Mouse (Mus musculus) layer of hippocampus, adult 9-11 months (tissue): ENCODE data around the gene Fam181a.
A peak's percentile ranks its signal among the peaks of the same experiment; 100 is the strongest.

Experiments used
- DNase-seq: peaks from one replicate; pipeline ENCODE4 v3.0.0; 2022

Fam181a gene

DNA sequence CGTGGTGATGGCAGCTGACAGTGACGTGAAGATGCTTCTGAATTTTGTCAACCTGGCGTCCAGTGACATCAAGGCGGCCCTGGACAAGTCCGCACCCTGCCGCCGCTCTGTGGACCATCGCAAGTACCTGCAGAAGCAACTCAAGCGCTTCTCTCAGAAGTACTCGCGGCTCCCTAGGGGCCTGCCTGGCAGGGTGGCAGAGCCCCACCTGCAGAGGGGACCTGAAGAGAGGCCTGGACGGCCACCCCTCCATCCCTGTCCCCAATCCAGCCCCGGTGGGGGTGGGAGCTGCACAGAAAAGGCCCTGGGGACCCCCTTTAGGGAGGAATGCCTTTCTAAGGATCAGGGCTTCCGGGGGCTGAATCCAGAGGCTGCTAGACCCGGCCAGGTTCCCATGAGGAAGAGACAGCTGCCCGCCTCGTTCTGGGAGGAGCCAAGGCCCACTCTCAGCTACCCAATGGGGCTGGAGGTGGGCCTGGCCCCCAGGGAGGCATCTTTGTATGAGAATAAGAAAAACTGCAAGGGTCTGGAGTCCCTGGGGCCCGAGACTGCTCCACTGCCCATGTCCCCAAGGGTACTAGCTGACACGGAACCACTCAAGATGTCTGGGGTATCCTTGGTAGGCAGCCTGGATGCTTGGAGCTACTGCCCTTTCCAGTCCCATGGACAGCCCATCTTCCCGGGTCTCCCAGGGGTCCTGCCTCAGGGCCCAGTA is 5.2 kb downstream of the Fam181a start:
- DNase-seq = no peak

DNA sequence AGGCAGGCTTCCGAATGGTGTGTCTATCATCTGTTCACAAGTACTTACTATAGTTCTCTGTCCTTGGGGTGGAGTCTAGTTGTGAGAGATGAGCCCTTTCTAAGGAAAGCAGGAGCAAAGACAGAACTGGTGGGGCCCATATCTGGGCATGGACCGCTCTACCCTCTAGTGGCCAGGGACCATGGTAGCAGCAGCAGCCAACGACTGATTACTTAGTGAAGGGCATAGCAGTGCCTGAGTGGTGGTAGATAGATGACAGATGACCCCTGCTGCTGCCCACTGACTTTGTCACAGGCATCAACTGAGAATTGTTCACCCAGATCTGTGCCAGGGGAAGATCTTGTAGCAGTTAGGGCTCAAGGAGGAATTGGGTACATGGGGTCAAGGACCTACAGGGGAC is 12.0 kb downstream of the Fam181a start:
- no peak for DNase-seq

DNA sequence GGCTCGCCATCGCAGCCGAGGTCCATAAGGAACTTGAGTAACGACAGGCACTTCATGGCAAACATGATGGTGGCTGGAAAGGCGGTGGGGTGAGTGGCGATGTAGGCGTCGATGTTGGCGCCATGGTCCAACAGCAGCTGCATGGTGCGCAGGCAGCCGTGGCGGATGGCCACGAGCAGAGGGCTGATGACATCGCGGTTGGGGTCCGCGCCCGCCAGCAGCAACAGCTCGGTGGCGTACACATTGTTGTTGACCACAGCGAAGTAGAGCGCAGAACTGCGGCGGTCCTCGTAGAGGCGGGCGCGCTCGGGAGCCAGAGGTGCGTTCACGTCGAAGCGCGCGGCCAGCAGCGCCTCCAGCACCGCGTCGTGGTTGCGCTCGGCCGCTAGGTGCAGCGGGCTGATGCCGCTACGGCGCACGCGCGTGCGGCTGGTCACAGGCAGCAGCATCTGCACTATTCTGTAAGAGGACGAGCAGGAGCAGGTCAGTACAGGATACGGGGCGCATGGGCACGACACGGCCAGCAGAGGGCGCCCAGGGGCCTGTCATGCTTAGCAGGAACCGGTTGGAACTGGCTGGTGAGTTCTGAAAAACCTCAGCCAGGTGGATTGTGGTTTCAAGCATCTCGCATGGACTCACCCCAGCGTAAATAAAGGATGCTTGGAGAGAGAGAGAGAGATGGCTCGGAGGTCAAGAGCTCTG is 14.5 kb downstream of the Fam181a start:
- peak; percentile 89 for DNase-seq

DNA sequence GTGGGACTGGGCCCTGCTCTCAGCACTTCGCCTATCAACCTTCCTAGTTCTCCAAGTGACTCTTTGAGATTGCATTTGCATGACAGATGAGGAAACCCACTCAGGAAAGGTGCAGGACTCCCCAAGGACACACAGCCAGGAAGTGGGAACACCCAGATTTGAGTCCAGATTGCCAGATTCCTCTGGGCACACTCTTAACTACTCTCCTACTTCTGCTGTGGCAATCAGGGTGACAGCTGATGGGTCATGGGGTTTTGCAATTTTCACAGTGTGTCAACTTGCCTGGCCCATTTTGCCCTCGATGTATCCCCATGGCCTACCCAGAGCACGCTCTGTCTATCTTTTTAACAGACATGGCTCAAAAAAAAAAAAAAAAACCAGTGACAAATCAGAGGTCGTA is 15.8 kb downstream of the Fam181a start:
- DNase-seq = no peak

DNA sequence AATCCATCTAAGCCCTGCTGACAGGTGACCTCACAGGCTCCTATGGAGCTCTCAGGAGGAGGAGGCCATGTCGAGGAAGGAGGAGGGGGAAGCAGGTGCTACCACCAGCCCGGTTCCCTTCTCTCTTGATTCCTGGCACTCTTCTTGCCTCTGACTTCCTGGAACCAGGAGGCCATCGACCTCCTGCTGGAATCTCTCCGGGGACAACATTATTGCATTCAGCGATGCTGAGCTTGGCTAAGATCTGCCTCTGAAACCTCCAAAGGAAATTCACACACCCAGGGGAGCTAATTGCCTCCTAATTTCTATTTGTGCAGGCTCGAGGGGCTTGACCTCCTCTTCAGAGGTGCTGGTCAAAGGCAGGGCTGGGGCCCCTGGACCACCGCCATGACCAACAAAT is 16.3 kb downstream of the Fam181a start:
- DNase-seq = no peak

DNA sequence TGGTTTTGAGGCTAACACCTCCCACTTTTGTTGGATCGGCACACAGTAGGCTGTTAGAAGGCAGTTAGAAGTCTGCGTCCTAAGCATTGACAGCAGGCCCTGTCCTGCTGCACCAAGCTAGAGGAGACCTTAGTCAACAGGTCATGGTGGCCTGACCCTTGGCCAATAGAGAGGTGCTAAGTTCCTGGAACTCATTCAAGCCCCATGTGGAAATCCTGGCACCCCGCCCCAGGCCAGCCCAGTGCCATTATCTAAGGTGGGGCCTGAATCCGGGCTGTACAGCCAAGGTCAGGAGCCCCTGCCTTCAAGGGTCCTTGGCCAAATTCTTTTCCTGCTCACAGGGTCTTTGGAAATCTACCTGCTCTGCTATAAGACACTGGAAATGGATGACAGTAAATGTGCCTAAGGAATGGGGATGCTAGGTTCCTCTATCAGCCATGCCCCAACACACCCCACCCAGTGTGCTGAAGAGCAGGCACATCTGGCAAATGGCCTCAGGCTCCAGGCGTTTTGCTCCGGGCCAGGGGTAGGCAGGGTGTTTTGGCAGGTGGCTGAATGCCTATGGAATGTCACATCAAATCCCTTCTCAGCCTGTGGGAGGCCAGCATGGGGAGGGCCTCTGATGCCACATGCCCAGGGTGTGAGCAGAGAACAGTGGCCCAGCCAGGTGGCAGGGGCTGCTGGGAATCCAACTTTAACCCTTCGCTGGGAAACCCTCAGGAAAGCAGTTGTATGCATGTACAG is 17.8 kb downstream of the Fam181a start:
- no peak for DNase-seq

DNA sequence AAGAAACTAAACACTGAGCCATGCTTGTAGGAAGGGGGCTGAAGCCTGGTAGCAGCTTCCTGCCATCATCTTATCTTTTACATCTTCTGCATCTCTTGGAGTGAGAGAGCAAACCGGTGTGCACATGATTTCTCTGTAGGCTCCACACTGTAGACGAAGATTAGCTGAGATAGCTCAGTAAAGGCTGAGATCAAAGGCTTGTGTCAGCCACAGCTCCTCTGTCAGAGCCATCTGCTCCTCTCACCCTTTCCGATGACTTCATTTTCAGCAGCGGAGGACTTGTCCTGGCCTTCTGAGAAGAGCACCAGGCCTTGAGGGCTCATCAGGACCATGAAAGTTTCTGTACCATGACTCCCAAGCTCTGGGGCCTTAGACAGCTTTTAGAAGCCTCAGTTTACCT is 20.7 kb downstream of the Fam181a start:
- no peak for DNase-seq

DNA sequence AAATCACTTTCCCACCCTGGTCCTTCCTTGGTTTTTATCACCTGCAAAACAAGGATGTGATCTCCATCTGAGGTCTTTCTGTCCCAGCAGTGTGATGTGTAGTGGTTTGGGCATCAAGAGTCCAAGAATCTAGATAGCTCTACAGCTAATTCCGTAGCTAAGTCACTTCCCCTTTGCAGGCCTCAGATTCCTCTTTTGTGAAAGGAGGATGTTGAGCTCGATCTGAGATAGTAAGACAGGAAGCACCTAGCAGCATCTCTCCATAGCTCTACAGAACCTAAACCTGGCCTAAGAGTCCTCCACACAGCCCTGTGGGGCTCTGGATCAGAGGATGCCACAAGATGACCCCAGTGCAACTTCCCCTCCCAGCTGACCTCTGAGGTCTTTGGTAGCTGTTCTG is 22.1 kb downstream of the Fam181a start:
- no peak for DNase-seq

DNA sequence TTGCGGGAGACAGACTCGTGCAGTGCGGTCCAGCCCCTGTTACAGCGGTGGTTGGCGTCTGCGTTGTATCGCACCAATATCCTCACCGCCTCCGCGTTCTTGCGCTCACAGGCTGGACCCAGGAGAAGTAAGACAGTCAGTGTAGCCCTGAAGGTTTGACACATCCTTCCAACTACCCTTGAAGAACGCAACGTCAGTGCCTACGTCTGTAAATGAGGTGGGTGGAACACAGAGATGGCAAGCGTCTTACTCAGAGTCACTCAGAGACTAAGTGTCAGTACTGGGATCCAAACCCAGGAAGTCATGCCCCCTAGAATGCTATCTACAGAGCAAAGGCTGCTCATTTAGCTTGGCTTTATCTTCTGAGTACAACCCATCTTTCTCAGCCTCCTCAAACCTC is 22.7 kb downstream of the Fam181a start:
- DNase-seq = no peak

DNA sequence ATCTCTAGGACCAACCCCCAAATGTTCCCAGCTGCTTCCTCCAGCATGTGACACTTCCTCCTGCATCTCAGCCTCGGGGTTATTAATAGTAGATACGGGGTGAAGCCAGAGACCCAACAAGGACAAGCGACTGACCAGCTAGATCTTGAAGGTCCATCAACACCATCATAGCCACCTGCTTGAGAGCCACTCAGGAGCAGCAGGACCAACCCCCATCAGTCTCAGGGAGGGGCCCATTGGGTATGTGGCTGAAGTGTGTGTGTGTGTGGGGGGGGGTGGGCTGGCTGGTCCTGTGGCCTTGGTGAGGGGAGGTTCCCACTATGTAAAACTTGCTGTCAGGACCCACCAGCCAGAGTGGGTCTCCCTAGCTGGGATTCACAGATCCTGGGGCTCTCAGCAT is 26.0 kb downstream of the Fam181a start:
- no peak for DNase-seq

DNA sequence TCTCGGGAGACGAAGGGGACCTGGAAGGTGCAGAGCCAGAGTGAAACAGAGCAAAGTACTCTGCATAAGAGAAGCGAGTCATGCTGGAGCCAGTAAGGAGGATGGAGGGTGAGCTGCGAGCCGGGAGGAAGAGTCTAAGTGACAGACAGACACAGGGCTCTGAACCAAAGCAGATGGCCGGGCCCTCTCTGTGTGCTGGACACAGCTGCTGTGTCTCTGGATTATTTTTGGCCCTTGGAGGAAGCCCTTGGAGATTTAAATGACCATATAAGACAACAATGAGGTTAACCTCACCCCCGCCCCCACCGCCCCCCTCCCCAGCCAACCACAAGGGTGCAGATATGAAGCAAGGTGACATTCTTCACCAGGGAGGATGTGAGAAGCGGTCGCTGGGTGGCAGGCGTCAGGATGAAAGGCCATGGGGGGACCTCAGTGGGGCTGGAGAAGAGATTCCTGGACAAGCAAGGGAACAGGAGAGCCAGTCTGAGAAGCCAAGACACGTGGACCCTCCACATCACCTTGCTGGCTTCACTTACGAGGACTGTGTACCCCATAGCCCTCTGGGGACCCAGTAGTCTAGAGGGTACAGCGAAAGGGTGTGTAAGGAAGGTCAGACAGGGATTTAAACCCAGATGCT is 27.5 kb downstream of the Fam181a start:
- DNase-seq = no peak

DNA sequence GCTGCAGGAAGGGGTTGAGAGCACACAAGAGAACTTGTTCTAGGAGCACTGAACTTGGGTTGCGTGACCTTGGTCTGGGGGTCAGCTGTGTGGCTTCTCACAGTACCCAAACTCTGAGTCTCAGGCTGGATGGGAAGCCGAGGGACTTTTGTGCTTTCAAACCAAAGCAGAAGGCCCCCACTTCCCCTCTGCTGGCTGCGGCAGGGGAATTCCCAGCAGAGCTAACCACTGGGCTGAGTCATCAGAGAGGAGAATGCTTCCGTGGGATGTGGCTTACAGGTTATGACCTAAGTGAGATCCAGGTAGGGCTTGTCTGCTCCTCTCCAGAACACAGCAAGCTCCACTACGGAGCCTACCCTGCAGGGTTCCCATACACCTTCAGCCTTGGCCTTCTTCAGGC is 30.4 kb downstream of the Fam181a start:
- DNase-seq = peak; percentile 54

DNA sequence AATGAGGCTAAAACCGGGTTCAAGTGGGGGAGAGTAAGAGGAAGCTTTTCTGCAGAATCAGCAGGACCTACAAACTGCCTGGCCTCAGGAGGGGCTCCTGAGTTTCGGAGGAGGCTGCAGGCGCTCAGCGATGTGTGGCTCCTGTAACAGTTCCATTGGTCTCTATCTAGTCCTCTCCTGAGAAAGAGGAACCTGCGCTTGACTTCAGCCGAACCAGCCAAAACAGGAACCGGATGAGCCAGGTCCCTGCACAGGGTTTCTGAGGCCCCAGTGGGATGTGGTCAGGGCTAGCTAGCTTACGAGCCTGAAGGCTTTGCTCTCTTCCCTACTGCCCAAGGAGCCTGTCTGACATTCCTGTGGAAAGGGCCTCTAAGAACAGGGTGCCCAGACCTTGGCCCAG is 32.7 kb downstream of the Fam181a start:
- peak; percentile 84 for DNase-seq

DNA sequence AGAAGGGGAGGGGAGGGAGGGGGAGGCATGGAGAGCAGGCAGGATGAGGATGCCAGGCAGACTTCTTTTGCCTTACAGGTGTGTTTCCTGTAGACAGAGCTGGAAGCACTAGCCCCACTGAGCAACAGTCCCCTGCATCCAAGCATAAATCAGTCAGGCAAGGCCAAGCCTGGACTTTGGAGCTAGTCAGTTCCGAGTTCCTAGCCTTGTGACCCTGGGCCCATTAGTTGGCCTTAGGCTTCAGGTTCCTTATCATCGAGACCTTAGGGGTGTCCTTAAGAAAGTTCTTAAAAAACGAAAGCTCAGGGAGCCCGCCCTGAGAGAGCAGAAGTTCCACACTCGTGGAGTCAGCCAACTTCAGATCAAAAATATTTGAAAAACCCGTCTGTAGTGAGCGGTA is 34.2 kb downstream of the Fam181a start:
- DNase-seq = no peak

DNA sequence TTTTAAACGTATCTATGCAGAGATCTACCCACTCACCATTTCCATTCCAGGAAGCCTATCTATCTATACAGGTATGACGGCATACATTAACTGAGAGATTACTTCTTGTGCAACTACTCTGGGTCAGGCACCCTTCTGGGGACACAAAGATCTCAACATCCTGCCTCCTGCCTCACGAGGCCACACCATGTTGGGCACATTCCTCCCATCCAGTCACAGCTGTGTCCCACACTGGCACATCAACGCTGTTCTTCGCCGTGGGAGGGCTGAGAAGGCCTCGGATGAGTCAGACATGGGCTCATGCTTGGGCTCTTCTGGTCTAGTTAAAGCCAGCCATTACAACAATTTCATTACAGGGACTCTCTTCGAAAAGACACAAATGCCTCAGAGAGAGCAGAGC is 36.2 kb downstream of the Fam181a start:
- no peak for DNase-seq

DNA sequence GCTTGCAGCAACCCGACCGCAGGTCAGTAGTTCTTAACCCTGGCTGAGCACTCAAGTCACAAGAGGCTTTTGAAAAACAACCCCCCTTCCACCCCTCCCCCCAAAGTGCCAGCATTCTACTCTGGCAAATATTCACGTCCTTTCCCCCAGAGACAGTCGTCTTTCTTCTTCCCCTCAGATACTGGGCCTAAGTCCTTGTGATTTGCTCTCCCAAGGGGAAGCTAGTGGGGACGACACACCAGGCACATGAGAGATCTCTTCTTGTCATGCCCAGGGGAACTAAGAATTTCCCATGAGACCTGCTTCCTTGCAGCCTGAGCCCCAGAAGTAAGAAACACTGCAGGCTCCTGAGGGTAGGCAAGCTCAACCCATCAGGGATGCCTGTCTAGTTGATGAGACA is 36.6 kb downstream of the Fam181a start:
- no peak for DNase-seq

DNA sequence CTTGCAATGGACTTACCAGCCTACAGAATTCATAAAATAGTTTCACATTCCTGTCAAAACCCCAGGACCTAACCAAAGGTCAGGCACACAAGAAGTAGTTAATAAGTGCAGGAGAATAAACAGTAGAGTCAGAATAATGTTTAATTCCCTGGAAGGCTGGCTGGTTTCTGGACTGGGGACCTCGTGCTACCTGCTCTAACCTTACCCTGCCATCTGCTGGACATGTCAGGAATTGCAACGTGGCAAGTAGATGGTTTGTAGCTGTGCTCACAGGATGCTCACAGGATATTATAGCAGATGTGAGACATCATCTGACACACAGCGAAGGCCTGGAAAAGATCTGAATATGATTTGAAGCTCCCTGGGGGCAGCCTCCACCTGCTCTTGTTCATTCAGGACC is 37.7 kb downstream of the Fam181a start:
- DNase-seq = peak; percentile 63

DNA sequence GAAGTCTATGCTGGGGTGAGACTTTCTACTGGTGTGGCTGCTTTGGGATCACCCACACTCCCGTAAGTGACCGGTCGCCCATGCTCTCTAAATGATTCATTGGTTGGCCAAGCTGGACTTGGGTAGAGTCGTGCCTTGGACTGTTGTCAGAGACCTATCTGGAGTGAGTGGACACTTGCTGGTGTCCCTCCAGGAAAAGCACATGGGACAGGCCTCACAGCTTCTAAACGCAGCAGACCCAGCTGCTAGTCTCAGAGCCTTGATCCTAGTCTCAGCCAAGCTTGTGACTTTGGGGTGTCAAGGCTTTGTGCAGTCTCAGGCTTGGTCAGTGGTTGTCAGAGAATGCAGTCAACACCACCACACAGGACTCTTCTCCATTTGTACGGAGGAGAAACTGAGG is 42.0 kb downstream of the Fam181a start:
- DNase-seq = no peak

DNA sequence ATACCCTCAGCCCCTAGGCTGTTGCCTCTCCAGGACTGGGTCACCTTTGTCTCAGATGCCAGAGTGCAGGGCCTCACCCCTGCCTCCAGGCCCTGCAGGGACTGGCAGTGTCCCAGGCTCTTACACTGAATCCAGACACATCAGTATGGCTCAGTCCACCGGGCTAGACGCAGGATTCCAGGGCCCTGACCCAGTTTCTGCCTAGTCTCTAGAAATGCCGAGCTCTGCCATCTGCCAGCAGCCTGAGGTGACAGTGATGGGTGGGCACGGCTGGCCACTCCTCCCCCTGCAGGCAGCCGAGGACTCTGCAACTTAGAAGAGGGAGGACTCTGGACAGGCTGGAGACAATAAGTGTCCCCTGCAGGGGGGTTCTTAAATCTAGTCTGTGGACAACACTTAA is 42.8 kb downstream of the Fam181a start:
- DNase-seq = no peak

DNA sequence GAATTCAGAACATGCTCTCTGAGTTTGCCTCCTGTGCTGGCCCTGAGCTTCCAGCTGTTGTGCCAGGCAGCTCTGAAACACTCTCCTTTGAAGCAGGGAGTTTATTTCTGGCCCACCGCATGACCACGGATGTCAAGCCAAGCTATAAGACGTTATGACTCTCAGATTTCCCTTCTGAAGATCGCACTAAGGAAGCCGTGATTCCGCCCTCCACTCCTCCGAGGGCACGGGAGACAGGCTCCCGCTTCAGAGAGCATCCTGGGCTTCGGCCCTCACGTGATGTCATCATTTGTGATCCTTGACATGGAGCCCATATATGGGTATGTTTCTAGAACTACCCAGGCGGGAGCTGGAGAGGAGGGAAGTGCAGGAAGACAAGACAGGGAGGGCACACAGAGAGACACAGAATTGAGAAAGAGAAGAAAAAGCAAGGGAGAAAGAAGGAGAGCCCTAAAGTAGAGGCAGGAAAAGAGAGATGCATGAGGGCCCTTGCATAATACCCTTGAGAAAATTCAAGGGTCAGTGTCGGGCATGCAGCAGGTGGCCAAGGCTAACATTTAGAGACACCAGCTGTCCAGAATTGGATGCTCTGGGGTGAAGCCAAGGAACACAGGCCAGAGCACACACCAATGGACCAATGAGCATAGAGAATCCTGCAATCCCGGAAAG is 45.1 kb downstream of the Fam181a start, which contains the start of gene Asb2:
TSS of gene Asb2 (minus strand) at position 256 of the 669 bp plus-strand sequence.
- no peak for DNase-seq

DNA sequence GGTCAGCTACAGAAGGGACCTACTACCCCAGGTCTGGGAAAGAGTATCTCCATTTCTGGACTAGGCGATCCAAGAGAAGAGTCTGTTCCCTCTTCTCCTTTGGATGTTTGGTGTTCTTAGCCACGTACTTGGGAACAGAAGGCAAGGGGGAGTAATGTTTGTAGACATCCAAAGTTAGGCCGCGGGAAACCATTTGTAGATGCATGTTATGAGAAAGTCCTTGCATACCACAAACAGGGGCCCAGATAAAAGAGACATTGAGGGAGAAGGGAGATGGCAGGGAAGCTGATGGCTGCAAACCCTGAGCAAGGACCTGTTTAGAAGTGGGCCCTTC is 45.6 kb downstream of the Fam181a start:
- no peak for DNase-seq

DNA sequence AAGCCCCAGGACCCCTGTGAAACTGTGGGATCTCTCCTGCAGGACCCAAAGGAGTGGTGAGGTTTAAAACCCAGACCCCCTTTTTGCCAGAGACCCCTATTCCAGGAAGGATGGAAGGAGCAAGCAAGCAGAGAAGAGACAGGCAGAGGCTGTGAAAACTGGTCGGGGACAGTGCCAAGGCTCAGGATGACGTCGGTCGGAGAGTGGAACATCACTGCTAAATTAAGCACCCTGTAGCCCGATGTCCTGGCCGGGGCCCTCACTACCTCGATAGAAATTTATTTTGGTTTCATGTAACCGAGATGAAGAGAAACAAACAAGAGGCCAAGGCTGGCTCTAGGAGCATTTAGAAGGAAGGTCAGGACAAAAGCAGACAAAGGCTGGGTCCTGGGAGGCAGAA is 47.4 kb downstream of the Fam181a start:
- DNase-seq = no peak
